Mouse (Mus musculus): Measurements from ENCODE around the gene Krt80.

The Krt80 gene

GRCm38 (mm10) chr15:101370101-101370911, at the start of gene Krt80:
Gene Krt80 (minus strand): TSS chr15:101370162.
- DNase-seq (ENCODE audit: low spot score): peak; percentile 79

- DNase-seq (ENCODE audit: low spot score): no peak
Measured at GRCm38 (mm10) chr15:101418950-101419349, 49.0 kb upstream of the Krt80 start.

GRCm38 (mm10) chr15:101414807-101415565, 45.0 kb upstream of the Krt80 start:
- DNase-seq (ENCODE audit: low spot score): no peak

- no peak for DNase-seq (ENCODE audit: low spot score)
Measured at GRCm38 (mm10) chr15:101413916-101414635, 44.1 kb upstream of the Krt80 start.

GRCm38 (mm10) chr15:101412188-101412587, 42.2 kb upstream of the Krt80 start:
- no peak for DNase-seq (ENCODE audit: low spot score)

GRCm38 (mm10) chr15:101410775-101411174, 40.8 kb upstream of the Krt80 start, which contains the start of gene Krt7:
Gene Krt7 (plus strand): TSS chr15:101411043.
- no peak for DNase-seq (ENCODE audit: low spot score)

- DNase-seq (ENCODE audit: low spot score): no peak
Measured at GRCm38 (mm10) chr15:101398269-101398668, 28.3 kb upstream of the Krt80 start.

GRCm38 (mm10) chr15:101397683-101398082, 27.7 kb upstream of the Krt80 start:
- DNase-seq (ENCODE audit: low spot score): no peak

- DNase-seq (ENCODE audit: low spot score): no peak
Measured at GRCm38 (mm10) chr15:101396921-101397320, 27.0 kb upstream of the Krt80 start.

- DNase-seq (ENCODE audit: low spot score): no peak
Measured at GRCm38 (mm10) chr15:101396466-101396865, 26.5 kb upstream of the Krt80 start.

GRCm38 (mm10) chr15:101394908-101395307, 24.9 kb upstream of the Krt80 start:
- no peak for DNase-seq (ENCODE audit: low spot score)

GRCm38 (mm10) chr15:101392251-101392650, 22.3 kb upstream of the Krt80 start:
- no peak for DNase-seq (ENCODE audit: low spot score)

GRCm38 (mm10) chr15:101390203-101390602, 20.2 kb upstream of the Krt80 start:
- no peak for DNase-seq (ENCODE audit: low spot score)

GRCm38 (mm10) chr15:101388034-101388541, 18.1 kb upstream of the Krt80 start:
- no peak for DNase-seq (ENCODE audit: low spot score)

GRCm38 (mm10) chr15:101387176-101387575, 17.2 kb upstream of the Krt80 start:
- no peak for DNase-seq (ENCODE audit: low spot score)

- no peak for DNase-seq (ENCODE audit: low spot score)
Measured at GRCm38 (mm10) chr15:101385064-101385463, 15.1 kb upstream of the Krt80 start.

- DNase-seq (ENCODE audit: low spot score): no peak
Measured at GRCm38 (mm10) chr15:101384610-101385009, 14.6 kb upstream of the Krt80 start.

GRCm38 (mm10) chr15:101382811-101383210, 12.8 kb upstream of the Krt80 start:
- DNase-seq (ENCODE audit: low spot score): peak; percentile 57

GRCm38 (mm10) chr15:101381758-101382157, 11.8 kb upstream of the Krt80 start:
- no peak for DNase-seq (ENCODE audit: low spot score)

- DNase-seq (ENCODE audit: low spot score): no peak
Measured at GRCm38 (mm10) chr15:101378646-101379045, 8.7 kb upstream of the Krt80 start.

GRCm38 (mm10) chr15:101376776-101377061, 6.8 kb upstream of the Krt80 start:
- DNase-seq (ENCODE audit: low spot score): no peak

GRCm38 (mm10) chr15:101375956-101376775, 6.2 kb upstream of the Krt80 start:
- no peak for DNase-seq (ENCODE audit: low spot score)
